Mouse (Mus musculus): Measurements from ENCODE around the gene Cyp2s1.

GRCm38 (mm10) chr7:25788220-25789128, 28.2 kb downstream of the Cyp2s1 start, which contains the start of gene Axl:
- TF ChIP-seq TAL1 (IDR thresholded peaks at IDR 0.05; ENCODE audit: low read length) (no peak), CTCF (IDR thresholded peaks at IDR 0.05 in 2 of 3, conservative IDR thresholded peaks at IDR 0.05 in 1 of 3; ENCODE audit: control insufficient read depth in 1 of 3, insufficient read depth in 1 of 3, low read depth in 2 of 3, low read length in 3 of 3, poor library complexity in 1 of 3, severe bottlenecking in 1 of 3) (no peak), RAD21 (IDR thresholded peaks at IDR 0.05; ENCODE audit: low read depth, low read length) (no peak), JUND (IDR thresholded peaks at IDR 0.05; ENCODE audit: low read depth, low read length) (no peak), POLR2A (IDR thresholded peaks at IDR 0.05; ENCODE audit: control insufficient read depth in 1 of 2, insufficient read depth in 1 of 2, low read depth in 1 of 2, low read length in 2 of 2, poor library complexity in 1 of 2) (no peak), NRF1 (IDR thresholded peaks at IDR 0.05; ENCODE audit: insufficient read depth, low read depth, low read length, poor library complexity, severe bottlenecking) (no peak), GATA1 (IDR thresholded peaks at IDR 0.05; ENCODE audit: low read depth, low read length) (no peak), POLR2AphosphoS2 (IDR thresholded peaks at IDR 0.05; ENCODE audit: low read length) (no peak), TCF12 (IDR thresholded peaks at IDR 0.05; ENCODE audit: low read depth, low read length) (no peak), CHD1 (IDR thresholded peaks at IDR 0.05; ENCODE audit: low read depth, low read length) (no peak), USF2 (IDR thresholded peaks at IDR 0.05; ENCODE audit: borderline replicate concordance in 1 of 2, insufficient read depth in 1 of 2, low read depth in 1 of 2, low read length in 2 of 2) (no peak), USF1 (IDR thresholded peaks at IDR 0.05; ENCODE audit: low read depth, low read length) (no peak), UBTF (IDR thresholded peaks at IDR 0.05; ENCODE audit: borderline replicate concordance, insufficient read depth, low read depth, low read length) (no peak), KAT2A (conservative IDR thresholded peaks at IDR 0.05; ENCODE audit: low read depth, low read length) (no peak)
